ENCODE assay signal across 26 mouse cellular contexts in genomic region chr6:123961321-123961720, GRCm38 (mm10).
DNase-seq lines count a peak whose midpoint lies in the region; ATAC-seq lines count a peak whose summit lies in the region.
"Had no signal": no experiment of that assay in that cellular context is flagged by ENCODE, and none has a peak within 500 bp of the region (broad histone marks: within the 10 kb centered on the region; RNA-seq: fewer than 3 reads in every experiment).

No protein-coding gene starts in this region.

- ATAC-seq in activated CD4-positive, CD25-positive, alpha-beta regulatory T cell, adult 4 months = peak; percentile 46
- peak; percentile 97 for ATAC-seq in megakaryocyte, adult 5-6 weeks (ENCODE audit: poor library complexity, severe bottlenecking)
- no peak for ATAC-seq in neural tube, embryonic 15.5 days (ENCODE audit: low FRiP score)
- ATAC-seq: forebrain, postnatal 0 days; liver, embryonic 12.5 days; midbrain, embryonic 13.5 days; Patski had no signal

- 85% methylated on average over 2 of the region's 2 CpGs for WGBS in neural tube, embryonic 15.5 days

- H3K27me3 ChIP-seq in neural tube, embryonic 15.5 days (replicated peaks) = no peaks in the 10 kb centered on the region
- H3K27me3 ChIP-seq: embryonic facial prominence, embryonic 15.5 days; heart, embryonic 12.5 days; liver, embryonic 12.5 days; midbrain, embryonic 13.5 days; Patski; stomach, embryonic 15.5 days had no signal

- H3K36me3 ChIP-seq in neural tube, embryonic 15.5 days = no peaks in the 10 kb centered on the region
- H3K36me3 ChIP-seq: embryonic facial prominence, embryonic 15.5 days; heart, embryonic 12.5 days; liver, embryonic 12.5 days; midbrain, embryonic 13.5 days; stomach, embryonic 15.5 days had no signal

- H3K9ac ChIP-seq in neural tube, embryonic 15.5 days (replicated peaks) = no peak overlapping the region
- H3K9ac ChIP-seq: embryonic facial prominence, embryonic 15.5 days; forebrain, postnatal 0 days; heart, embryonic 12.5 days; liver, embryonic 12.5 days; lung, embryonic 14.5 days; midbrain, embryonic 13.5 days; stomach, embryonic 15.5 days had no signal

- no peak overlapping the region for H3K27ac ChIP-seq in neural tube, embryonic 15.5 days (replicated peaks)
- H3K27ac ChIP-seq: embryonic facial prominence, embryonic 15.5 days; liver, embryonic 12.5 days; macrophage; midbrain, embryonic 13.5 days; stomach, embryonic 15.5 days had no signal

- H3K9me3 ChIP-seq in neural tube, embryonic 15.5 days (replicated peaks) = no peaks in the 10 kb centered on the region
- H3K9me3 ChIP-seq: embryonic facial prominence, embryonic 15.5 days; heart, embryonic 12.5 days; liver, embryonic 12.5 days; midbrain, embryonic 13.5 days; stomach, embryonic 15.5 days had no signal

- H3K4me3 ChIP-seq in neural tube, embryonic 15.5 days (replicated peaks) = no peak overlapping the region
- H3K4me3 ChIP-seq: embryonic facial prominence, embryonic 15.5 days; heart, embryonic 12.5 days; liver, embryonic 12.5 days; midbrain, embryonic 13.5 days; stomach, embryonic 15.5 days had no signal

- H3K4me2 ChIP-seq in neural tube, embryonic 15.5 days = no peak overlapping the region
- H3K4me2 ChIP-seq: embryonic facial prominence, embryonic 15.5 days; heart, embryonic 12.5 days; liver, embryonic 12.5 days; lung, embryonic 14.5 days; midbrain, embryonic 13.5 days; stomach, embryonic 15.5 days had no signal

- no peaks in the 10 kb centered on the region for H3K4me1 ChIP-seq in neural tube, embryonic 15.5 days
- H3K4me1 ChIP-seq: embryonic facial prominence, embryonic 15.5 days; heart, embryonic 12.5 days; liver, embryonic 12.5 days; midbrain, embryonic 13.5 days; stomach, embryonic 15.5 days had no signal

- peak; percentile 37 to 68 for DNase-seq in spleen, postnatal 36 days (ENCODE audit: low spot score in 2 of 2)
- DNase-seq in spleen, adult 18-20 months = no peak
- DNase-seq in urinary bladder, postnatal 4 days (ENCODE audit: low spot score in 2 of 2) = no peak
- DNase-seq in layer of hippocampus, postnatal 14 days (ENCODE audit: low spot score in 2 of 2) = no peak
- DNase-seq: adrenal gland, postnatal 10 days; cerebellum, adult 8-10 months; cerebellum, postnatal 36 days; forebrain, postnatal 0 days; gastrocnemius, postnatal 14 days; heart, adult 18-20 months; heart, postnatal 10 days; kidney, adult 11 months; lung, embryonic 14.5 days; right cerebral cortex, postnatal 14 days; thymus, adult 18-20 months; thymus, postnatal 4 days had no signal

Comparison
In these comparisons a context has a peak if more than half of its experiments do, and no peak if none do; other contexts are left out.
1. DNase-seq: peak in spleen, postnatal 36 days (2 of 2); none in spleen, adult 18-20 months (0 of 2), urinary bladder, postnatal 4 days (0 of 2) and layer of hippocampus, postnatal 14 days (0 of 2).